In genomic region chr6:28916630-28917029, GRCm38 (mm10) we compare ENCODE assay signal across 15 mouse cellular contexts.
DNase-seq lines count a peak whose midpoint lies in the region; ATAC-seq lines count a peak whose summit lies in the region.
"Had no signal": no experiment of that assay in that cellular context is flagged by ENCODE, and none has a peak within 500 bp of the region (broad histone marks: within the 10 kb centered on the region; RNA-seq: fewer than 3 reads in every experiment).

No protein-coding gene starts in this region.

- H3K4me3 ChIP-seq in lung, embryonic 15.5 days = no peak overlapping the region
- H3K4me3 ChIP-seq in embryonic facial prominence, embryonic 14.5 days (ENCODE audit: low read depth, low read length) = no peak overlapping the region
- H3K4me3 ChIP-seq in neural tube, embryonic 15.5 days (replicated peaks) = no peak overlapping the region
- H3K4me3 ChIP-seq: heart, embryonic 13.5 days; hindbrain, embryonic 13.5 days; limb, embryonic 15.5 days had no signal

- peak; percentile 59; the same call in 1 of the 2 replicates for ATAC-seq in lung, embryonic 15.5 days (ENCODE audit: borderline replicate concordance, extremely low read depth, low FRiP score, low TSS enrichment)
- ATAC-seq in embryonic facial prominence, embryonic 14.5 days (ENCODE audit: low read depth) = no peak
- ATAC-seq in neural tube, embryonic 15.5 days (ENCODE audit: low FRiP score) = no peak
- ATAC-seq: Patski had no signal

- 39% methylated on average over 8 of the region's 8 CpGs for WGBS in lung, embryonic 15.5 days
- WGBS in embryonic facial prominence, embryonic 14.5 days = 33% methylated on average over 8 of the region's 8 CpGs
- 67% methylated on average over 8 of the region's 8 CpGs for WGBS in neural tube, embryonic 15.5 days

- no peaks in the 10 kb centered on the region for H3K9me3 ChIP-seq in lung, embryonic 15.5 days
- H3K9me3 ChIP-seq in embryonic facial prominence, embryonic 14.5 days (ENCODE audit: control insufficient read depth, low read length) = peaks cover 6% of the 10 kb centered on the region; the same call in 1 of the 2 replicates
- H3K9me3 ChIP-seq in neural tube, embryonic 15.5 days (replicated peaks) = no peaks in the 10 kb centered on the region
- H3K9me3 ChIP-seq: hindbrain, embryonic 13.5 days; limb, embryonic 15.5 days had no signal

- H3K4me1 ChIP-seq in lung, embryonic 15.5 days = no peaks in the 10 kb centered on the region
- H3K4me1 ChIP-seq in embryonic facial prominence, embryonic 14.5 days (ENCODE audit: control insufficient read depth, insufficient read depth, low read length) = no peaks in the 10 kb centered on the region
- H3K4me1 ChIP-seq in neural tube, embryonic 15.5 days = no peaks in the 10 kb centered on the region
- H3K4me1 ChIP-seq: limb, embryonic 15.5 days had no signal

- peak; percentile 32 for DNase-seq in adrenal gland, adult 8-10 months
- DNase-seq in adrenal gland, postnatal 25 days = no peak
- no peak for DNase-seq in lung, adult 18-20 months
- peak; percentile 13 for DNase-seq in embryonic facial prominence, embryonic 14.5 days (ENCODE audit: low spot score)
- no peak for DNase-seq in gastrocnemius, adult 8-10 months (ENCODE audit: low spot score in 2 of 2)
- no peak for DNase-seq in kidney, adult 18-20 months
- DNase-seq: cerebellum, adult 11-12 months; gastrocnemius, postnatal 36 days; thymus, postnatal 4 days had no signal

- no peak overlapping the region for H3K4me2 ChIP-seq in lung, embryonic 15.5 days
- H3K4me2 ChIP-seq in embryonic facial prominence, embryonic 14.5 days (ENCODE audit: low read depth, low read length) = no peak overlapping the region
- no peak overlapping the region for H3K4me2 ChIP-seq in neural tube, embryonic 15.5 days
- H3K4me2 ChIP-seq: heart, embryonic 13.5 days; hindbrain, embryonic 13.5 days; limb, embryonic 15.5 days had no signal

- no peaks in the 10 kb centered on the region for H3K36me3 ChIP-seq in lung, embryonic 15.5 days
- H3K36me3 ChIP-seq in embryonic facial prominence, embryonic 14.5 days (ENCODE audit: control insufficient read depth, insufficient read depth, low read length) = no peaks in the 10 kb centered on the region
- no peaks in the 10 kb centered on the region for H3K36me3 ChIP-seq in neural tube, embryonic 15.5 days
- H3K36me3 ChIP-seq: heart, embryonic 13.5 days; hindbrain, embryonic 13.5 days; limb, embryonic 15.5 days had no signal

- peak overlapping the region; percentile 69 for H3K27ac ChIP-seq in lung, embryonic 15.5 days
- no peak overlapping the region for H3K27ac ChIP-seq in embryonic facial prominence, embryonic 14.5 days (replicated peaks; ENCODE audit: low read depth, low read length)
- H3K27ac ChIP-seq in neural tube, embryonic 15.5 days (replicated peaks) = 0 out of 2 replicates have a peak overlapping the region, but pooled peaks have one; percentile 20
- H3K27ac ChIP-seq: heart, embryonic 13.5 days; limb, embryonic 15.5 days had no signal

- no peaks in the 10 kb centered on the region for H3K27me3 ChIP-seq in lung, embryonic 15.5 days
- no peaks in the 10 kb centered on the region for H3K27me3 ChIP-seq in embryonic facial prominence, embryonic 14.5 days (replicated peaks; ENCODE audit: control insufficient read depth, insufficient read depth, low read length)
- no peaks in the 10 kb centered on the region for H3K27me3 ChIP-seq in neural tube, embryonic 15.5 days (replicated peaks)
- H3K27me3 ChIP-seq: heart, embryonic 13.5 days; hindbrain, embryonic 13.5 days; limb, embryonic 15.5 days; Patski had no signal

- no peak overlapping the region; the same call in 1 of the 2 replicates for H3K9ac ChIP-seq in lung, embryonic 15.5 days
- no peak overlapping the region for H3K9ac ChIP-seq in embryonic facial prominence, embryonic 14.5 days (ENCODE audit: low read depth, low read length)
- H3K9ac ChIP-seq in neural tube, embryonic 15.5 days (replicated peaks) = no peak overlapping the region
- H3K9ac ChIP-seq: heart, embryonic 13.5 days; hindbrain, embryonic 13.5 days; limb, embryonic 15.5 days had no signal

Comparison
In these comparisons a context has a peak if more than half of its experiments do, and no peak if none do; other contexts are left out.
1. DNase-seq: peak in adrenal gland, adult 8-10 months (single experiment) and embryonic facial prominence, embryonic 14.5 days (single experiment); none in adrenal gland, postnatal 25 days (single experiment), lung, adult 18-20 months (0 of 2), gastrocnemius, adult 8-10 months (0 of 2) and kidney, adult 18-20 months (single experiment).